Mouse (Mus musculus) MEL (cell line): ENCODE data around the gene Tmtc4. TPM values are rescaled to one million over a fixed set of nuclear protein-coding genes. Genes with fewer than 3 reads are reported as not detected.
A peak's percentile ranks its signal among the peaks of the same experiment; 100 is the strongest.

Experiments used
- DNase-seq: peaks from one replicate; pipeline ENCODE4 v3.0.0; 2011; ENCODE audit warnings: low read depth, low spot score
- H3K27ac ChIP-seq: 2 replicates; pipeline ENCODE4 v1.5.1; 2012; ENCODE audit warnings: low read depth, mild to moderate bottlenecking, control low read depth, low read length, moderate library complexity; ENCODE audit not compliant: control insufficient read depth
- H3K27me3 ChIP-seq, 2 experiments: fragments of 150-350 bp in 1 of 2; sonication (generic) in 1 of 2; 2 replicates each; pipeline ENCODE4 v1.6.1; 2012; ENCODE audit warnings: low read length in 2 of 2, mild to moderate bottlenecking in 2 of 2, improper control_type of control experiment in 1 of 2, moderate library complexity in 1 of 2; ENCODE audit not compliant: insufficient read depth in 2 of 2, control insufficient read depth in 1 of 2
- H3K36me3 ChIP-seq, 2 experiments: 2 replicates each; pipeline ENCODE4 v1.6.1; 2012 to 2014; ENCODE audit warnings: low read length in 2 of 2, improper control_type of control experiment in 1 of 2, inconsistent platforms in 1 of 2, mild to moderate bottlenecking in 1 of 2; ENCODE audit not compliant: insufficient read depth in 2 of 2, control insufficient read depth in 1 of 2
- H3K4me1 ChIP-seq, 2 experiments: fragments of 150-350 bp in 1 of 2; sonication (generic) in 1 of 2; 2 replicates each; pipeline ENCODE4 v1.6.1; 2012; ENCODE audit warnings: low read length in 2 of 2, improper control_type of control experiment in 1 of 2, mild to moderate bottlenecking in 1 of 2; ENCODE audit not compliant: insufficient read depth in 2 of 2, control insufficient read depth in 1 of 2
- H3K4me3 ChIP-seq, 2 experiments: fragments of 150-350 bp in 1 of 2; sonication (generic) in 1 of 2; 2 replicates each; pipeline ENCODE4 v1.5.1; 2012; ENCODE audit warnings: low read depth in 2 of 2, low read length in 2 of 2, mild to moderate bottlenecking in 2 of 2, moderate library complexity in 2 of 2, control low read depth in 1 of 2, improper control_type of control experiment in 1 of 2; ENCODE audit not compliant: control insufficient read depth in 1 of 2, insufficient read depth in 1 of 2
- H3K79me2 ChIP-seq: 2 replicates; pipeline ENCODE4 v1.6.1; 2012; ENCODE audit warnings: mild to moderate bottlenecking, low read length, moderate library complexity; ENCODE audit not compliant: control insufficient read depth, poor library complexity, insufficient read depth
- H3K9ac ChIP-seq: 2 replicates; pipeline ENCODE4 v1.6.1; 2012; ENCODE audit warnings: low read depth, mild to moderate bottlenecking, control low read depth, low read length, moderate library complexity; ENCODE audit not compliant: control insufficient read depth, poor library complexity, severe bottlenecking
- H3K9me3 ChIP-seq: fragments of 150-350 bp; sonication (generic); replicated peaks from 2 replicates; pipeline ENCODE4 v1.6.1; 2012; ENCODE audit warnings: mild to moderate bottlenecking, low read length, improper control_type of control experiment, moderate library complexity; ENCODE audit not compliant: insufficient read depth
- BHLHE40 ChIP-seq: IDR thresholded peaks from 2 replicates; pipeline ENCODE4 v1.6.1; 2012; ENCODE audit warnings: low read depth, mild to moderate bottlenecking, inconsistent platforms, low read length, improper control_type of control experiment, borderline replicate concordance
- CHD1 ChIP-seq: IDR thresholded peaks from 2 replicates; pipeline ENCODE4 v1.6.1; 2012; ENCODE audit warnings: low read depth, mild to moderate bottlenecking, inconsistent platforms, low read length, improper control_type of control experiment
- E2F4 ChIP-seq: IDR thresholded peaks from 2 replicates; pipeline ENCODE4 v1.6.1; 2011; ENCODE audit warnings: low read depth, low read length, improper control_type of control experiment, borderline replicate concordance
- EP300 ChIP-seq, 2 experiments: IDR thresholded peaks; 2 replicates each; pipeline ENCODE4 v1.6.1; 2011; ENCODE audit warnings: improper control_type of control experiment in 2 of 2, low read length in 2 of 2, low read depth in 1 of 2, mild to moderate bottlenecking in 1 of 2
- GATA1 ChIP-seq: IDR thresholded peaks from 2 replicates; pipeline ENCODE4 v1.6.1; 2011; ENCODE audit warnings: low read depth, low read length, improper control_type of control experiment
- HCFC1 ChIP-seq: IDR thresholded peaks from 2 replicates; pipeline ENCODE4 v1.6.1; 2012; ENCODE audit warnings: low read depth, mild to moderate bottlenecking, inconsistent platforms, low read length, improper control_type of control experiment, moderate library complexity
- MAFK ChIP-seq: IDR thresholded peaks from 2 replicates; pipeline ENCODE4 v1.6.1; 2011; ENCODE audit warnings: low read depth, mild to moderate bottlenecking, low read length, improper control_type of control experiment, borderline replicate concordance
- MAX ChIP-seq: IDR thresholded peaks from 2 replicates; pipeline ENCODE4 v1.6.1; 2011; ENCODE audit warnings: low read length, improper control_type of control experiment
- MAZ ChIP-seq: IDR thresholded peaks from 2 replicates; pipeline ENCODE4 v1.6.1; 2012; ENCODE audit warnings: low read depth, mild to moderate bottlenecking, inconsistent platforms, low read length, improper control_type of control experiment
- MXI1 ChIP-seq: IDR thresholded peaks from 2 replicates; pipeline ENCODE4 v1.6.1; 2011; ENCODE audit warnings: mild to moderate bottlenecking, low read depth, low read length, improper control_type of control experiment
- MYB ChIP-seq: IDR thresholded peaks from 2 replicates; pipeline ENCODE4 v1.6.1; 2011; ENCODE audit warnings: mild to moderate bottlenecking, low read depth, low read length, improper control_type of control experiment
- MYC ChIP-seq: IDR thresholded peaks from 2 replicates; pipeline ENCODE4 v1.6.1; 2011; ENCODE audit warnings: low read depth, mild to moderate bottlenecking, low read length, improper control_type of control experiment, moderate library complexity
- NELFE ChIP-seq: IDR thresholded peaks from 2 replicates; pipeline ENCODE4 v1.6.1; 2011; ENCODE audit warnings: low read depth, low read length, improper control_type of control experiment
- NRF1 ChIP-seq: IDR thresholded peaks from 2 replicates; pipeline ENCODE4 v1.6.1; 2014; ENCODE audit warnings: low read depth, mild to moderate bottlenecking, inconsistent platforms, low read length, improper control_type of control experiment, moderate library complexity; ENCODE audit not compliant: poor library complexity, insufficient read depth, severe bottlenecking
- POLR2A ChIP-seq, 2 experiments: IDR thresholded peaks; 2 replicates each; pipeline ENCODE4 v1.6.1; 2011 to 2012; ENCODE audit warnings: low read length in 2 of 2, mild to moderate bottlenecking in 2 of 2, control low read depth in 1 of 2, improper control_type of control experiment in 1 of 2, low read depth in 1 of 2, moderate library complexity in 1 of 2; ENCODE audit not compliant: control insufficient read depth in 1 of 2, insufficient read depth in 1 of 2, poor library complexity in 1 of 2
- POLR2AphosphoS5 ChIP-seq: IDR thresholded peaks from 2 replicates; pipeline ENCODE4 v1.6.1; 2012; ENCODE audit warnings: low read depth, borderline replicate concordance, mild to moderate bottlenecking, inconsistent platforms, low read length, moderate library complexity, mixed read lengths
- RCOR1 ChIP-seq: IDR thresholded peaks from 2 replicates; pipeline ENCODE4 v1.6.1; 2012; ENCODE audit warnings: low read depth, mild to moderate bottlenecking, inconsistent platforms, low read length, improper control_type of control experiment
- SIN3A ChIP-seq: IDR thresholded peaks from 2 replicates; pipeline ENCODE4 v1.6.1; 2012; ENCODE audit warnings: low read length, improper control_type of control experiment, inconsistent platforms
- SMC3 ChIP-seq: IDR thresholded peaks from 2 replicates; pipeline ENCODE4 v1.6.1; 2011; ENCODE audit warnings: low read depth, low read length, improper control_type of control experiment
- TBP ChIP-seq: IDR thresholded peaks from 2 replicates; pipeline ENCODE4 v1.8.0; 2011; ENCODE audit warnings: low read depth, low read length, improper control_type of control experiment
- TCF12 ChIP-seq: IDR thresholded peaks from 2 replicates; pipeline ENCODE4 v1.6.1; 2014; ENCODE audit warnings: low read depth, mild to moderate bottlenecking, inconsistent platforms, low read length, improper control_type of control experiment, moderate library complexity
- UBTF ChIP-seq: IDR thresholded peaks from 2 replicates; pipeline ENCODE4 v1.6.1; 2012; ENCODE audit warnings: low read depth, mild to moderate bottlenecking, inconsistent platforms, low read length, improper control_type of control experiment, moderate library complexity, borderline replicate concordance; ENCODE audit not compliant: insufficient read depth
- ZC3H11A ChIP-seq: IDR thresholded peaks from 2 replicates; pipeline ENCODE4 v1.6.1; 2012; ENCODE audit warnings: low read depth, mild to moderate bottlenecking, inconsistent platforms, low read length, improper control_type of control experiment
- ZKSCAN1 ChIP-seq: IDR thresholded peaks from 2 replicates; pipeline ENCODE4 v1.6.1; 2012; ENCODE audit warnings: low read depth, mild to moderate bottlenecking, inconsistent platforms, low read length, improper control_type of control experiment, moderate library complexity
- ZMIZ1 ChIP-seq: IDR thresholded peaks from 2 replicates; pipeline ENCODE4 v1.6.1; 2012; ENCODE audit warnings: low read depth, mild to moderate bottlenecking, inconsistent platforms, low read length, improper control_type of control experiment, moderate library complexity
- polyA plus RNA-seq, 2 experiments: library from polyadenylated mRNA; stranded (reverse) in 1 of 2; unstranded in 1 of 2; fragments of >175 nt in 1 of 2; fragments of >200 nt in 1 of 2; gene quantifications; 2 replicates each; pipeline versions ENCODE4 v1.2.1 to v1.2.4; 2012; ENCODE audit warnings: low replicate concordance in 2 of 2, low read depth in 1 of 2; ENCODE audit not compliant: insufficient read length in 2 of 2, insufficient read depth in 1 of 2, missing spikeins in 1 of 2
- total RNA-seq: library from RNA; depleted of rRNA; stranded (reverse); fragments of 300-350 nt; gene quantifications from 2 replicates; pipeline ENCODE4 v1.2.3, GENCODE M21; 2012

Gene Tmtc4
- total and polyA plus RNA-seq, 3 experiments, result 10.4 to 11.5 TPM; not detected in 1

DNA sequence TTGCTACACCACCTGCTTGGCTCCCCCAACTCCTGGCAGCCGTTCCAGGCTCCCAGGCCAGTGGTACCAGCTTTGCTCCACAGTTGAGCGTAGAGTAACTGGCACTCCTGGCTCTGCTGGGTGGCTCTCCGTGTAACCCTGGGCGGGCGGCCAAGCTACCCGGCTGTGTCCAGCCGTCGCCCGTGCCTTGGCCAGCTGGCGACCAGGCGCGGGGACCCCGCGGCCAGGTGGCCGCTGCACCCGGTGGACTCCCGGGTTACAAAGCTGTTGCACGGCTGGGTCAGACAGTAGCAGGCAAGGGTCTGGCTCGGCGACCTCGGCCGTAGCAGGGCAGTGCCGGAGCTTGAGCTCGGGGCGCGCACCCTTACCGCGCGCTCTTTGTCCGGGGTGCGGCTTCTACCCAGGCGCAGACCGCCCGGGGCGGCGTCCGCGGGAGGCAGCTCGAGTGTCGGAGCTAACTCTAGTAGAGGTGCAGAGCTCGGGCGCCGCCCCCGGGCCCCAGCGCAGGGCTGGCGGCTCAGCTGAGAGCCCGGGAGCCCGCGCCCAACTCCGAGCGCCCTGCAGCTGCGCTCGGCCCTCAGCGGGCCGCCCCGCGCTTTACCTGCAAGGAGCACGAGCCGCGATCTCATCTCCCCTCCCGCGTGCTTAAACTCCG is 1.1 kb downstream of the Tmtc4 start:
- Histone ChIP-seq H3K36me3 (peaks cover 0 to 5% of the 10 kb centered on the region in 2 experiments; a peak in 2 of 4 replicates), H3K9ac (peak overlapping the region; percentile 84), H3K9me3 (no peaks in the 10 kb centered on the region), H3K4me3 (peak overlapping the region; percentile 76 to 92), H3K79me2 (peaks cover 5% of the 10 kb centered on the region), H3K27me3 (no peaks in the 10 kb centered on the region), H3K4me1 (peaks cover 0 to 10% of the 10 kb centered on the region in 2 experiments; a peak in 2 of 4 replicates), H3K27ac (peak overlapping the region; percentile 37; the same call in 1 of the 2 replicates)
- peak; percentile 82 for DNase-seq
- TF ChIP-seq ZKSCAN1, result no peak
- TF ChIP-seq EP300 (IDR thresholded peaks at IDR 0.05; ENCODE audit: low read depth in 1 of 2, low read length in 2 of 2), result no peak
- TF ChIP-seq MAX, result no peak
- no peak for TF ChIP-seq ZMIZ1
- peak; percentile 22; the same call in 1 of the 2 replicates for TF ChIP-seq UBTF
- TF ChIP-seq NELFE, result no peak; the same call in 1 of the 2 replicates
- no peak for TF ChIP-seq HCFC1
- no peak for TF ChIP-seq CHD1
- no peak for TF ChIP-seq RCOR1
- peak; percentile 36 to 77; a peak in 2 of 4 replicates for TF ChIP-seq POLR2A (IDR thresholded peaks at IDR 0.05; ENCODE audit: control insufficient read depth in 1 of 2, insufficient read depth in 1 of 2, low read depth in 1 of 2, low read length in 2 of 2, poor library complexity in 1 of 2)

DNA sequence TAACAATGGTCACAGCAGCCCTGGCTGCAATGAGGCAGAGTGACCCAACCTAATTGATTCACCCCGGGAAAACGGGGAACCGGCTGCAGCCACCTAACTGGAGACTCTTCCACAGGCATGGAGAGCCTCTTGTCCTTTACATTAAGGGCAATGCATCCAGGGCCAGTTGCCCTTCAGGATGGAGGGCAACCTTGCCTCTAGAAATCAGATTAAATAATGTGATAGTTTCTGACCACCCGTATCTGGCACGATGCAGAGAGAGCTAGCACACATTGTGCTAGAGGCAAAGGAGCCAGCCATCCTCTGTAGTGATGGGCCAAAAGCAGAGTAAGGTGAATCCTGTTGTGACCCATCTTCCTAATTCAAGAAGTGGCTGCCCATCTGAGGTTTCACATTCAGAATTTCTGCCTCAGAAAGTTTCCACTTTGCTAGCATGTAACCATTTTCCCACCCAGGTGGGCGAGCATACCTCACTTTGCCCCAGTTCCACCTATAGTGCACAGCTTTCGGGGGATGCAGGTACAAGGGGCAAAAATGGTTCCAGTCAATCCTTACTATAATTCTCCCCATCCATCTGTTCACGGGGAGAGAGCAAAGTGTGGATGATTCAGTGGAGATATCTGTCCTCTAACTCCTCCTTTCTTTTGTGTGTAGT is 1.9 kb downstream of the Tmtc4 start:
- Histone ChIP-seq H3K9me3 (no peaks in the 10 kb centered on the region), H3K27ac (no peak overlapping the region), H3K4me3 (peak overlapping the region; percentile 76 to 92), H3K79me2 (peaks cover 5% of the 10 kb centered on the region), H3K27me3 (no peaks in the 10 kb centered on the region), H3K36me3 (peaks cover 0 to 5% of the 10 kb centered on the region in 2 experiments; a peak in 2 of 4 replicates), H3K9ac (peak overlapping the region; percentile 84), H3K4me1 (peaks cover 0 to 10% of the 10 kb centered on the region in 2 experiments; a peak in 2 of 4 replicates)
- TF ChIP-seq SIN3A (no peak; the same call in 1 of the 2 replicates), GATA1 (no peak), TBP (no peak), BHLHE40 (no peak), MYC (no peak), RCOR1 (no peak), MAFK (no peak), MYB (no peak), E2F4 (no peak), POLR2AphosphoS5 (no peak), ZKSCAN1 (no peak), TCF12 (no peak), NRF1 (no peak), MXI1 (no peak), ZC3H11A (no peak), SMC3 (no peak), MAZ (no peak)
- DNase-seq, result no peak
